Mouse (Mus musculus): ENCODE measurements around the gene Usb1. TPM values are rescaled to one million over a fixed set of nuclear protein-coding genes. Genes with fewer than 3 reads are reported as not detected.

The Usb1 gene
- total RNA-seq, 1 experiment from 2014 or later, result 19.0 TPM

DNA sequence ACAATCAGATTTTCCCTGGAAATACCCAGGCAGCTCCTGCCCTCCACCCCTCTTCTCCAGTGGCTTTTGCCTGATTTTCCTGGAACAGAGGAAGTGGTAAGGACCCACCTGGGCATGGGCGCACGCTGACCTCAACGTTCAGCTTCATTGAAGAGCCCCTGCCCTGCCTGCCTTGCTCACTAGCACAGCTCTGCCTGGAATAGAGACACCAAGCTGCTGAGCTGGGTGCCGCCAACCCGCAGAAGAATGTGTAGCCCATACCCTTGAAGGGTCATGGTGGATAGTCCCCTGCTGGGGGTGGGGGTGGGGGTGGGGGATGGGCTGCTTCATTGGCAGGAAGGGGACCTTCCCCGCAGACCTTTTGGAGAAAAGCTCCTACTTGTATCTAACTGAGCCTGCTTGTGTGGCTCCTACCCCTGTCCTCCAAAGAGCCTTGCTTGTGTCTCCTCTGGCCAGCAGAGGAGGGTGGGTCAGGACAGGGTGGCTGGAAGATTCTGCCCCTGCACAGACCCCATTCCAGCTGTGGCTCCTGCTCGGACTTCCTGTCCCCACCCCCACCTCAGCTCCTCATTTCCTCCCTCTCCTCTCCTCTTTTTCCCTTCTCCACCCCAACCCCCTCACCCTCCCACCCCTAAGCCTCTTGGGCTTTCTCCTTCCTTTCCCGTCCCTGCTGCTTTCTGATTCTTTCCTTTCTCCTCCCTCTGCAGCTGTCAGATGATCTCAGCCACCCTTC is 63.3 kb downstream of the Usb1 start:
- no peak for ATAC-seq (replicated peaks; ENCODE audit: insufficient number of reproducible peaks, low FRiP score, low TSS enrichment, poor library complexity, severe bottlenecking)

DNA sequence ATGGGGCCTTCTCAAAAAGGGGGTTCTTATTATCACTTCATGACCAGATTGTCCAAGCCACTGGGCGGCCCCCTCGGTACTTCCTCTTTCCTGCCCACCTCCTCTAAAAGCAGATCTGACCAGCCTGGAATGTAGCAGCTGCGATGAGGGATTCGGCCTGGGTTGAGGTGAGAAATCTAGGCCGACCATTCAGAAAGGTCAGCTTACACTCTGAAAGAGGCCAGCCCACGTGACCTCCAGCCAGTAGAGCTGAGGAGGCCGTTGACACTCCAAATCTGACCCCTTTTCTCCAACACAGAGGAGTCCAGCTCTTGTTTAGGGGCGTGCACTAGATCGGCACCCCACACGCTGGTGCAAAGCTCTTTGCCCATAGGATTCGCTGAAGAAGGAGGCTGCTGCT is 64.7 kb downstream of the Usb1 start:
- no peak for ATAC-seq (replicated peaks; ENCODE audit: insufficient number of reproducible peaks, low FRiP score, low TSS enrichment, poor library complexity, severe bottlenecking)

Other genes with a start within 250 kb of the Usb1 start
- gene Kifc3, start 129.5 kb upstream of the Usb1 start, total RNA-seq (2017), result 21.9 to 28.7 TPM (median 25.8 TPM) in 3 replicates
- 0.11 TPM in 1 of 3 replicates, not detected in the others for gene Cngb1, start 25.7 kb upstream of the Usb1 start, total RNA-seq (2017)
- 2.5 TPM in 1 of 3 replicates, not detected in the others for gene Tepp, start 21.7 kb upstream of the Usb1 start, total RNA-seq (2017)
- gene Zfp319, start 334 bp upstream of the Usb1 start, total RNA-seq (2017), result 3.3 to 4.7 TPM (median 4.3 TPM) in 3 replicates
- not detected in 3 replicates for gene Mmp15, start 20.0 kb downstream of the Usb1 start, total RNA-seq (2017)
- 27.0 to 52.7 TPM (median 36.3 TPM) in 3 replicates for gene Cfap20, start 102.6 kb downstream of the Usb1 start, total RNA-seq (2017)
- gene Csnk2a2, start 157.8 kb downstream of the Usb1 start, total RNA-seq (2017), result 16.8 to 25.0 TPM (median 22.7 TPM) in 3 replicates
- not detected in 3 replicates for gene Ccdc113, start 201.8 kb downstream of the Usb1 start, total RNA-seq (2017)
- not detected in 3 replicates for gene Prss54, start 244.1 kb downstream of the Usb1 start, total RNA-seq (2017)

Data from monocyte, adult 5-6 weeks (primary cell).